Mouse (Mus musculus) embryonic facial prominence, embryonic 14.5 days (tissue): Measurements from ENCODE around the gene Slc38a7. TPM values are rescaled to one million over a fixed set of nuclear protein-coding genes. Genes with fewer than 3 reads are reported as not detected.
"Not testable (repeated sequence)": the region's sequence is repeated elsewhere in the genome, so short reads cannot be mapped to it uniquely, and the experiment has no call there.

Experiments used
- ATAC-seq: fragments of 200-750 bp; cut with Nextera tagmentation; 2 replicates; pipeline ENCODE4 v1.8.0; 2017; ENCODE audit warnings: low read depth, moderate number of reproducible peaks, moderate TSS enrichment
- DNase-seq: peaks from one replicate; pipeline ENCODE4 v3.0.0-alpha.2; 2015; ENCODE audit warnings: low spot score
- H3K27ac ChIP-seq: fragments of 300-500 bp; sonication (generic); replicated peaks from 2 replicates; pipeline ENCODE4 v1.5.1; 2014; ENCODE audit warnings: low read depth, mild to moderate bottlenecking, low read length, moderate library complexity
- H3K27me3 ChIP-seq: fragments of 300-500 bp; sonication (generic); replicated peaks from 2 replicates; pipeline ENCODE4 v1.6.1; 2014; ENCODE audit warnings: low read length; ENCODE audit not compliant: control insufficient read depth, insufficient read depth
- H3K36me3 ChIP-seq: fragments of 300-500 bp; sonication (generic); 2 replicates; pipeline ENCODE4 v1.6.1; 2014; ENCODE audit warnings: low read length, mixed read lengths; ENCODE audit not compliant: control insufficient read depth, insufficient read depth
- H3K4me1 ChIP-seq: fragments of 300-500 bp; sonication (generic); 2 replicates; pipeline ENCODE4 v1.6.1; 2014; ENCODE audit warnings: antibody characterized with exemption, low read length; ENCODE audit not compliant: control insufficient read depth, insufficient read depth
- H3K4me2 ChIP-seq: fragments of 300-500 bp; sonication (generic); 2 replicates; pipeline ENCODE4 v1.6.1; 2014; ENCODE audit warnings: low read depth, mild to moderate bottlenecking, low read length, moderate library complexity, mixed read lengths
- H3K4me3 ChIP-seq: fragments of 300-500 bp; sonication (generic); 2 replicates; pipeline ENCODE4 v1.5.1; 2014; ENCODE audit warnings: low read depth, mild to moderate bottlenecking, low read length
- H3K9ac ChIP-seq: fragments of 300-500 bp; sonication (generic); 2 replicates; pipeline ENCODE4 v1.6.1; 2014; ENCODE audit warnings: low read depth, mild to moderate bottlenecking, low read length, moderate library complexity, mixed read lengths
- H3K9me3 ChIP-seq: fragments of 300-500 bp; sonication (generic); 2 replicates; pipeline ENCODE4 v1.6.1; 2016; ENCODE audit warnings: low read length; ENCODE audit not compliant: control insufficient read depth
- WGBS: fragments of 180-500 bp; shearing (Covaris S2); extraction: QIAGEN DNeasy Blood & Tissue Kit; methylation state at CpG from one replicate; pipeline ENCODE4 v1.1.7; 2014; 5-methylcytosine and 5-hydroxymethylcytosine counted together
- polyA plus RNA-seq: library from polyadenylated mRNA; unstranded; fragments of >200 nt; fragmentation: Nextera tagmentation; extraction: Ambion mirVana; gene quantifications from 2 replicates; pipeline ENCODE4 v1.2.1, GENCODE M21; 2014

Gene Slc38a7
- polyA plus RNA-seq, 1 experiment from 2014 or later = 13.1 TPM

DNA sequence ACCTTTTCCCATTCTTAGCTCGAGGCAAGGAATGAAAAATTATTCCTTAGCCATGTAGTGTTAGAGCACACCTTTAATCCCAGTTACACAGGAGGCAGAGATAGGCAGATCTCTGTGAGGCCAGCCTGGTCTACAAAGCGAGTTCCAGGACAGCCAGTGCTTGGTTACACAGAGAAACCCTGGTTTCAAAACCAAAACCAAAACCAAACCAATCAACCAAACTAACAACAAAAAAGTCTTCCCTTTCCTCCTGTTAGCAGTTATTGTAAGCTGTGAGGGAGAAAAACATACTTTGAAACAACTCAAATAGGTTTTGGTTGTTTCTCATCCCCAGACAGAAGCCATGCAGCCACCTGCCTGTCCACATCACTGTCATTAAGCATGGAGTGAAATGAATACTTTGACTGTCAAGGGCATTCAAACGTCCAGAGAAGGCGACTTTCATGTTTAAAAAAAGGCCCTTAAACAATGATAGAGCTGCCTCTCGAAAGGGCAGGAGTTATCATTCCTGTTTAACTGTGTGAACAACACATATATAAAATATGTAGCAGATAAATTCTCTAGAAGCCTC is 32.0 kb upstream of the Slc38a7 start:
- Histone ChIP-seq H3K9ac (no peak overlapping the region), H3K9me3 (no peaks in the 10 kb centered on the region), H3K27ac (no peak overlapping the region), H3K36me3 (0 out of 2 replicates have a peak, but pooled peaks cover 3% of the 10 kb centered on the region), H3K27me3 (no peaks in the 10 kb centered on the region), H3K4me3 (no peak overlapping the region), H3K4me2 (no peak overlapping the region), H3K4me1 (peaks cover 13% of the 10 kb centered on the region)
- DNase-seq (no peak), ATAC-seq (no peak)
- WGBS = 67% methylated on average over 5 of the region's 5 CpGs

DNA sequence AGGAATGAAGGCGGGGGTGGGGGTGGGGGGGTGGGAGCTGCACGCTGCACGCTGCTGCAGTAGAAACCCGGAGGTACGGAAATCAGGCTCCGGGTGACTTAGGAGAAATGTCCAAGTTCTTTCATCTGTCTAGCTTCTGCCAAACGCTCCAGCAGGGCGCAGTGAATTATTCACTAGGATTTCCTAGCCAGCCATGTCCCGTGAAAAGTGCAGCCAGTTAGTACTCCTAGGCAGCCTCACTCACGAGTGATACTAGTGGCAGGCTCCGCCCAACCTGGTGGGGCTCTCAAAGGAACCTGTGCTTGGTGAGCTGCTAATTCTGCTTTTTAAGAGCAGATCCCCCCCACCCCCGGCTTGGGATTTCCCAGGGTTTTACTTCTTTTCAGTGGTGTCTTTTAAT is 31.2 kb upstream of the Slc38a7 start:
- Histone ChIP-seq H3K4me3 (no peak overlapping the region), H3K27me3 (no peaks in the 10 kb centered on the region), H3K27ac (no peak overlapping the region), H3K9me3 (no peaks in the 10 kb centered on the region), H3K9ac (no peak overlapping the region), H3K4me1 (peaks cover 13% of the 10 kb centered on the region), H3K4me2 (no peak overlapping the region), H3K36me3 (0 out of 2 replicates have a peak, but pooled peaks cover 3% of the 10 kb centered on the region)
- ATAC-seq (no peak), DNase-seq (no peak)
- WGBS = 82% methylated on average over 11 of the region's 12 CpGs

DNA sequence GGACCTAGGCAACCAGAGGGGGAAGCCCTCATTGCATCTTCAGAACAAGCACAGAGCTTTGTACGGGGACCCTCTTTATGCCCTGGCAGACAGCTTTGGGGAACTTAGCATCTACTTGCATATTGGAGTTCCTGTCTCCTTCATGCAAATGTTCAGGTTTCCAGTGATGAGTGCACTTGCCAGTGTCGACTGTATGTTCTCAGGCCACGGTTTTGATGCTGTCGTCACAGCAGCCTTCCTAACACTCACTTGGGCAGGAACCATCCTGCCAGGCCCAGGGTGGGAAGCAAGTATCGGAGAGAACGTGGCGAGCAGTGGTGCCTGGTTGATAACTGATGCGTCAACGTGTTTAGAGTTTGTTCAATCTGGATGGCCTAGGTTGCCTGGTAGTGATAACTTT is 28.9 kb upstream of the Slc38a7 start:
- no peak overlapping the region for H3K27ac ChIP-seq
- no peak for DNase-seq
- ATAC-seq = no peak
- no peak overlapping the region for H3K4me2 ChIP-seq
- H3K4me3 ChIP-seq = no peak overlapping the region
- H3K9me3 ChIP-seq = no peaks in the 10 kb centered on the region
- H3K27me3 ChIP-seq = no peaks in the 10 kb centered on the region
- whole genome bisulfite sequencing = 83% methylated on average over 9 of the region's 9 CpGs
- peaks cover 5% of the 10 kb centered on the region for H3K36me3 ChIP-seq
- H3K4me1 ChIP-seq = peaks cover 7% of the 10 kb centered on the region
- no peak overlapping the region for H3K9ac ChIP-seq

DNA sequence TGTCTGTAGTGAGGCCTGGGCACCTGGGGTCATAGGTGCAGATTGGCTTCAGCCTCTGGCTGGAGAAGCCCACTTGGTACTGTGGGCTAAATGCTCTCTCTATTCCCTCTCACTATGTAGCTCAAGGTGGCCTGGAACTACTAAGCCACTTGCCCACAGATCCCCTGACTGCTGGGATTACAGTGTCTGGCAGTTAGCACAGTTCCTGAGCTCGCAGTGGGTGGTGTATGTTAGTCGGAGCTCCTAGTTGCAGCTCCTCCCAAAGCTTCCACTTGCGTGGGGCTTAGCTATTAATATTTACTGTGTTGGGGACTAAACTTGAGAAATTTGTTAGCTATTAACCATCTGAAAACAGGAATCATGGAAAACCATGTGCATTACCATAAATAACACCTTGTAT is 28.2 kb upstream of the Slc38a7 start:
- DNase-seq = no peak
- 72% methylated on average over 3 of the region's 3 CpGs for WGBS
- no peaks in the 10 kb centered on the region for H3K9me3 ChIP-seq
- no peak overlapping the region for H3K27ac ChIP-seq
- no peaks in the 10 kb centered on the region for H3K27me3 ChIP-seq
- peaks cover 2% of the 10 kb centered on the region; the same call in 1 of the 2 replicates for H3K4me1 ChIP-seq
- H3K4me3 ChIP-seq = no peak overlapping the region
- peaks cover 11% of the 10 kb centered on the region for H3K36me3 ChIP-seq
- ATAC-seq = no peak
- no peak overlapping the region for H3K9ac ChIP-seq
- H3K4me2 ChIP-seq = no peak overlapping the region

DNA sequence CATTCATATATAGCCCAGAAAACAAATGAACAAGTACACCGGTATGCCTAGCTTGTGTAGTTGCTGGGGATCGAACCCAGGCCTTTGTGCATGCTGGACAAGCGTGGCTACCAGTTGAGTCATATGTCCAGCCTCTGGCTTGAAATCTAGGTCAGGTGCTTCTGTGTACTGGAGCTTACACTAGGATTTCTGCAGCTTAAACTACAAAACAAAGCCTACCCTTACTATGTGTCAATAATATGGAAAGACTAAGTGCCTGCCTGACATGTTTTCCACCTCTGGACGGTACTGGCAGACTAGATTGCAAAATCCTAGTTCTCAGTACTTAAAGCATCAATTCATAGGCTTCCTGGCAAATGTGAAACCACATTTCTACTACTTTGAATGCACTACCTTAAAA is 26.5 kb upstream of the Slc38a7 start:
- no peak for DNase-seq
- no peak overlapping the region for H3K27ac ChIP-seq
- 92% methylated on average over 4 of the region's 4 CpGs for WGBS

DNA sequence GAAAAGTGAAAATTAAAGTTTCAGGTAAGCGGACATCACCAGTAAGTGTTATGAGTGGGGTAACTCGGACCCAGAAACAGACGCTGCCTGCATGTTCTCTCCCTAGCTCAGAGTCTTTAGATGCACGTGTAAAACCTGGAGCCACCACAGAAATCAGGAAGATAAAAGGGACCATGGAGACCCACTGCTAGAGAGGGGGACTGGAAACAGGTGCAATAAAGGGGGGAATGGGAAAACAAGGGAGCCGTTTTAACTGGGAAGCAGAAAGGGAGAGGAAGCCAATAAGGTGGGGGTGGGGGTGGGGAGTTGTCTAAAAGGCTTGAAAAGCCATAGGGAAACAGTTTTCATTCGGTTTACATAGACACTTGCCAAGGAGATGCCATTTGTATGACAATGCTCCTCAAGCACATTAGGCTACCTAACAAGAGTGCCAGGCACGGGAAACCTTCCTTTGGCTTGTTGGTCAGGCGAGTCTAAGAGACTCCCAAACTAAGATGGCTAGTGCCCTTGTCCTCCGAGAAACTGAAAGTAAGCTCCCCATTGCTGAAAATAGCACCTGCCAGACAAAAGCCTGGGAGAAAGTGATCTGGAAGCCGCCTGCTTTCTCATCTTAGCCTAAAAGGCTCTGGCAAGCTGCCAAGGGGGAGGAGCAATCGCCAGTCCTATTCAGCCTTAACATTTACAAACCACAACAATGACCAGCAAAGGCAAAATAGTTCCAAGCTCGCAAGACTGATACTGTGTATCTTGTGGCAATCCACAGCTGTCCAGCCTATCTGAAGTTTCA is 25.0 kb upstream of the Slc38a7 start:
- Histone ChIP-seq H3K4me2 (peak overlapping the region; percentile 23; the same call in 1 of the 2 replicates), H3K4me1 (no peaks in the 10 kb centered on the region), H3K27me3 (no peaks in the 10 kb centered on the region), H3K36me3 (peaks cover 43% of the 10 kb centered on the region), H3K9me3 (no peaks in the 10 kb centered on the region), H3K9ac (no peak overlapping the region), H3K27ac (no peak overlapping the region), H3K4me3 (no peak overlapping the region)
- DNase-seq (peak; percentile 84), ATAC-seq (peak; percentile 63; the same call in 1 of the 2 replicates)
- 64% methylated on average over 12 of the region's 12 CpGs for WGBS

More for the DNA sequence above, 26.5 kb upstream of the Slc38a7 start:
- Histone ChIP-seq H3K4me3 (no peak overlapping the region), H3K36me3 (peaks cover 28% of the 10 kb centered on the region), H3K9me3 (no peaks in the 10 kb centered on the region), H3K4me2 (no peak overlapping the region), H3K27me3 (no peaks in the 10 kb centered on the region), H3K4me1 (no peaks in the 10 kb centered on the region), H3K9ac (no peak overlapping the region)
- no peak for ATAC-seq

DNA sequence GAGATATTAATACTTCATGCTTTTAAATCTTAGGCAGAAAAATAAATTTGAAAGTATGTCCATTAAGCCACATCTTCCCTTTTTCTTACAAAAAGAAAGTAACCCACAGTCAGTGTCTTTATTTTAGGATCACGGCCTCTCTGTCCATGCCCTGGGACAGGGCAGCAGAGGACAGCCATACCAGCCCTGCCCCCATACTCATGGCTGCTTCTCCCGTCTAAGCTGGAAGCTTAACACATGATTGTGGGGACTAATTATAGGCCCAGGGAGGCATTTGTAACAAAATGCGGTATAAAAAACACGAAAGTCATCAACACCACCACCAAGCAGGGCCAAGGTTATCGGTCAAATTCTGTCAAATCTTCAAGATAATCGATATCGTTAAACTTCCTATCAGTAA is 21.9 kb upstream of the Slc38a7 start:
- no peak for DNase-seq
- no peak for ATAC-seq
- no peak overlapping the region for H3K9ac ChIP-seq
- no peaks in the 10 kb centered on the region for H3K9me3 ChIP-seq
- H3K36me3 ChIP-seq = peaks cover 71% of the 10 kb centered on the region
- H3K27ac ChIP-seq = no peak overlapping the region
- no peaks in the 10 kb centered on the region for H3K4me1 ChIP-seq
- H3K4me2 ChIP-seq = no peak overlapping the region
- no peaks in the 10 kb centered on the region for H3K27me3 ChIP-seq
- 91% methylated on average over 7 of the region's 7 CpGs for WGBS
- H3K4me3 ChIP-seq = no peak overlapping the region

DNA sequence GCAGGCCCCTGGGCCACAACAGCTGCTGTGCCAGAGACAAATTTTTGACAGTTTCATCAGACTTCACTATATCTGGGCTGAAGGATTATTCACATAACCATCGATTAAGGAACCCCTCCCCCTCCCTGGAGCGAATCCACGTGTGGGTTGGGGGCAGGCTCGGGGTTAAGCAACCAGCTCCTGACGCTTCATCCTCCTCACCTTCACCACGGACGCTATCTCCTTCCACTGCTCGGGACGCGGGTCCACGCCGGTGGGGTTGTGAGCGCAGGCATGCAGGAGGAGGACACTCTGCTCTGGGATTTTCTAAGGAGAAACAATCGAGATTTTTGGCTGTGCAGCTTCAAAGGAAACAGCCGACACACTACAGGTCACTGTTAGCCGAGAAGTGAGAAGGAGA is 18.4 kb upstream of the Slc38a7 start:
- WGBS = 94% methylated on average over 14 of the region's 16 CpGs
- DNase-seq (no peak), ATAC-seq (no peak)
- Histone ChIP-seq H3K4me2 (no peak overlapping the region), H3K27ac (no peak overlapping the region), H3K4me3 (no peak overlapping the region), H3K36me3 (peaks cover 99% of the 10 kb centered on the region), H3K4me1 (no peaks in the 10 kb centered on the region), H3K27me3 (no peaks in the 10 kb centered on the region), H3K9ac (no peak overlapping the region), H3K9me3 (no peaks in the 10 kb centered on the region)

DNA sequence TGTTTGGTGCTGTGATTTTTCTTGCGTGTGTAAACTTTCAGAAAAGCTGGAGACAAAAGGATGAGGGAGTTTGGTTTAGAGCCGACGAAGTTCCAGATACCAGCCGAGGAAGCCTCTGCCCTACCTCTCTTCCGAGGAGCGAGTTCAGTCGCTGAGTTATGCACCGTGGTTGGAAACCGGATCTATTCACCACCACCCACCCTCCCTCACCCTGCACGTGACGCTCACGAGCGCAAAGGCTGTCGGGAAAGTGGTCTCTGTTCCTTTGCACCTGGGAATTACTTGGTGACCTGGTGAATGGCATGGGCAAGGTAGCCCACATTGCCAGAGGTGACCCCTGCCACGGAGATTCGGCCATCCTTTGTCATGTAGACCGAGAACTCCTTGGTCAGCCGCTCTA is 11.5 kb upstream of the Slc38a7 start:
- not testable (repeated sequence) for H3K27ac ChIP-seq, ATAC-seq, H3K4me2 ChIP-seq, H3K4me1 ChIP-seq, DNase-seq, H3K9me3 ChIP-seq, H3K4me3 ChIP-seq, H3K9ac ChIP-seq, H3K27me3 ChIP-seq
- 95% methylated on average over 17 of the region's 18 CpGs for WGBS
- H3K36me3 ChIP-seq = peaks cover 42% of the 10 kb centered on the region
